ENCODE assay signal across 24 mouse cellular contexts in the genomic region with DNA sequence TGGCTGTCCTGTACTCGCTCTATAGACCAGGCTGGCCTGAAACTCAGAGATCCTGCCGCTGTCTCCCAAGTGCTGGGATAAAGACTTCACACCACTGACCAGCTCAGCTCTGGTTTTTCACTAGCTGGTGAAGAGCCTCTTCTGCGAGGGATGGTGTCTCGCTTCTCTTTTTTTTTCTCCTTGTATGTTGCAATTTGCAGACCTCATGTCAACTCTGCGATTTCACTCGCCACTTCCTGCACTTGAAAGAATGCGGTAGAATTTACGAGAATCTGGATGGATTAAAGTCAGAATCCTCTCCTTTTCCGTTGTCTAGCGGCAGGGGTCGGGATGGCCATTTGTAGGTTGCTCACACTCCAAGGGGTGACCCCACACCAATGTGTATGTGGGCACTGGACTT. TPM values are rescaled to one million over a fixed set of nuclear protein-coding genes. Genes with fewer than 3 reads are reported as not detected.
DNase-seq lines count a peak whose midpoint lies in the region; ATAC-seq and TF ChIP-seq lines count a peak whose summit lies in the region.
"Had no signal": no experiment of that assay in that cellular context is flagged by ENCODE, and none has a peak within 500 bp of the region (broad histone marks: within the 10 kb centered on the region; RNA-seq: fewer than 3 reads in every experiment).

No protein-coding gene starts in this region.

- no peaks in the 10 kb centered on the region for H3K9me3 ChIP-seq in liver, embryonic 14.5 days (ENCODE audit: control insufficient read depth, low read length)
- H3K9me3 ChIP-seq in liver, postnatal 0 days (ENCODE audit: low read length) = no peaks in the 10 kb centered on the region
- H3K9me3 ChIP-seq: embryonic facial prominence, embryonic 15.5 days; G1E; heart, embryonic 15.5 days had no signal

- H3K9ac ChIP-seq in liver, embryonic 14.5 days (replicated peaks) = no peak overlapping the region
- H3K9ac ChIP-seq in liver, postnatal 0 days (replicated peaks) = no peak overlapping the region
- H3K9ac ChIP-seq: embryonic facial prominence, embryonic 15.5 days; heart, embryonic 15.5 days had no signal

- H3K27ac ChIP-seq in liver, embryonic 14.5 days = no peak overlapping the region
- H3K27ac ChIP-seq in liver, postnatal 0 days (ENCODE audit: low read depth) = no peak overlapping the region; the same call in 1 of the 2 replicates
- peak overlapping the region; percentile 64 for H3K27ac ChIP-seq in bone marrow, adult 2 months (ENCODE audit: control insufficient read depth, insufficient read depth, low read depth, low read length, poor library complexity)
- H3K27ac ChIP-seq in layer of hippocampus, adult 2 months = no peak overlapping the region
- H3K27ac ChIP-seq: embryonic facial prominence, embryonic 15.5 days; heart, embryonic 15.5 days; left cerebral cortex, adult 2 months had no signal

- H3K4me3 ChIP-seq in liver, embryonic 14.5 days (ENCODE audit: insufficient read depth in 1 of 2, low read depth in 2 of 2, low read length in 2 of 2) = no peak overlapping the region
- no peak overlapping the region for H3K4me3 ChIP-seq in liver, postnatal 0 days (ENCODE audit: low read depth, low read length)
- H3K4me3 ChIP-seq in bone marrow, adult 2 months (replicated peaks; ENCODE audit: control insufficient read depth, low read depth, low read length) = peak overlapping the region; percentile 33
- no peak overlapping the region for H3K4me3 ChIP-seq in layer of hippocampus, adult 2 months
- H3K4me3 ChIP-seq: embryonic facial prominence, embryonic 15.5 days; heart, embryonic 15.5 days; left cerebral cortex, adult 2 months had no signal

- TF ChIP-seq CTCF in liver, embryonic 14.5 days (IDR thresholded peaks at IDR 0.05; ENCODE audit: low read depth) = no peak
- TF ChIP-seq CTCF in liver, postnatal 0 days (IDR thresholded peaks at IDR 0.05; ENCODE audit: low read depth) = no peak
- TF ChIP-seq CTCF in bone marrow, adult 2 months (IDR thresholded peaks at IDR 0.05; ENCODE audit: control insufficient read depth, insufficient read depth, low read length) = no peak
- no peak for TF ChIP-seq CTCF in layer of hippocampus, adult 2 months (conservative IDR thresholded peaks at IDR 0.05)

- no peak for TF ChIP-seq EP300 in liver, embryonic 14.5 days (IDR thresholded peaks at IDR 0.05; ENCODE audit: low read depth)
- no peak for TF ChIP-seq EP300 in liver, postnatal 0 days (IDR thresholded peaks at IDR 0.05; ENCODE audit: low read depth)

- WGBS in liver, embryonic 14.5 days (ENCODE audit: insufficient replicate concordance) = 46% methylated on average over 11 of the region's 11 CpGs
- whole genome bisulfite sequencing in liver, postnatal 0 days (ENCODE audit: insufficient replicate concordance) = 51% methylated on average over 11 of the region's 11 CpGs
- 22% methylated on average over 11 of the region's 11 CpGs for WGBS in bone marrow, adult 2 months

- no peaks in the 10 kb centered on the region for H3K27me3 ChIP-seq in liver, embryonic 14.5 days (ENCODE audit: control insufficient read depth, insufficient read depth, low read length)
- H3K27me3 ChIP-seq in liver, postnatal 0 days (ENCODE audit: insufficient read depth, low read length) = no peaks in the 10 kb centered on the region
- H3K27me3 ChIP-seq: embryonic facial prominence, embryonic 15.5 days; heart, embryonic 15.5 days had no signal

- TF ChIP-seq POLR2A in bone marrow, adult 2 months (IDR thresholded peaks at IDR 0.05; ENCODE audit: borderline replicate concordance, control insufficient read depth, low read depth, low read length) = no peak

- H3K4me2 ChIP-seq in liver, embryonic 14.5 days (ENCODE audit: low read depth) = no peak overlapping the region
- H3K4me2 ChIP-seq in liver, postnatal 0 days (ENCODE audit: low read depth, low read length) = no peak overlapping the region; the same call in 1 of the 2 replicates
- H3K4me2 ChIP-seq: embryonic facial prominence, embryonic 15.5 days; heart, embryonic 15.5 days had no signal

- peak in 2 of 3 experiments; percentile 2 to 3 for DNase-seq in liver, embryonic 14.5 days (ENCODE audit: low read depth in 3 of 3, low spot score in 3 of 3)
- DNase-seq in liver, postnatal 0 days = no peak
- no peak for DNase-seq in cerebellum, postnatal 10 days
- DNase-seq in layer of hippocampus, adult 2 months (ENCODE audit: low spot score in 2 of 2) = no peak
- DNase-seq: adrenal gland, postnatal 36 days; cerebellum, postnatal 25 days; gastrocnemius, postnatal 36 days; kidney, adult 18-20 months; kidney, postnatal 14 days; layer of hippocampus, adult 9-11 months; left cerebral cortex, postnatal 4 days; liver; right cerebral cortex, adult 18-20 months; thymus, postnatal 4 days had no signal

- H3K36me3 ChIP-seq in liver, embryonic 14.5 days (replicated peaks; ENCODE audit: control insufficient read depth, insufficient read depth, low read depth) = no peaks in the 10 kb centered on the region
- H3K36me3 ChIP-seq in liver, postnatal 0 days (replicated peaks; ENCODE audit: insufficient read depth, low read length) = no peaks in the 10 kb centered on the region
- H3K36me3 ChIP-seq: embryonic facial prominence, embryonic 15.5 days; G1E; heart, embryonic 15.5 days had no signal

- no peaks in the 10 kb centered on the region for H3K4me1 ChIP-seq in liver, embryonic 14.5 days (replicated peaks; ENCODE audit: control insufficient read depth in 2 of 2, insufficient read depth in 2 of 2, low read length in 1 of 2)
- 0 out of 2 replicates have a peak, but pooled peaks cover 2% of the 10 kb centered on the region for H3K4me1 ChIP-seq in liver, postnatal 0 days (ENCODE audit: insufficient read depth)
- no peaks in the 10 kb centered on the region; the same call in 1 of the 2 replicates for H3K4me1 ChIP-seq in bone marrow, adult 2 months (ENCODE audit: control insufficient read depth, insufficient read depth, low read length)
- H3K4me1 ChIP-seq: embryonic facial prominence, embryonic 15.5 days; heart, embryonic 15.5 days had no signal

- no peak for ATAC-seq in liver, embryonic 14.5 days (ENCODE audit: insufficient read depth)
- no peak for ATAC-seq in liver, postnatal 0 days
- ATAC-seq in common myeloid progenitor, adult 5-6 weeks (replicated peaks; ENCODE audit: low read depth, poor library complexity, severe bottlenecking) = peak; percentile 94
- ATAC-seq in monocyte, adult 5-6 weeks (replicated peaks; ENCODE audit: insufficient number of reproducible peaks, low FRiP score, low TSS enrichment, poor library complexity, severe bottlenecking) = peak; percentile 92
- ATAC-seq: CD4-positive, CD25-positive, alpha-beta regulatory T cell, adult 4 months; forebrain, embryonic 16.5 days; midbrain, embryonic 16.5 days had no signal

RNA-seq across cellular contexts. Expression of gene Rab1a, which starts 32.3 kb away (rescaled TPM):
- 37.0 and 53.0 TPM in 2 replicates for polyA plus RNA-seq in liver, embryonic 14.5 days (2012; rRNA removed)
- 80.6 and 84.2 TPM in 2 replicates for polyA plus RNA-seq in liver, embryonic 14.5 days (2014; fragmentation: Nextera tagmentation; extraction: Ambion mirVana)
- 141 and 143 TPM in 2 replicates for polyA plus RNA-seq in liver, postnatal 0 days (2015; fragmentation: Nextera tagmentation; extraction: Ambion mirVana)
- 30.0 and 75.9 TPM in 2 replicates for polyA plus RNA-seq in bone marrow, adult 2 months (2011; ENCODE audit: insufficient read depth, insufficient read length, low replicate concordance, missing spikeins)
- total RNA-seq in common myeloid progenitor, adult 5-6 weeks (2017) = 76.4 and 95.4 TPM in 2 replicates
- 128 to 153 TPM (median 143 TPM) in 3 replicates for total RNA-seq in monocyte, adult 5-6 weeks (2017)
- total RNA-seq in layer of hippocampus, adult 2 months (2021) = 100 to 1,000 TPM; 161 to 162 TPM

RNA-seq across cellular contexts. Expression of gene Actr2, which starts 56.3 kb away (rescaled TPM):
- polyA plus RNA-seq in liver, embryonic 14.5 days (2012; rRNA removed) = 20.9 and 31.0 TPM in 2 replicates
- polyA plus RNA-seq in liver, embryonic 14.5 days (2014; fragmentation: Nextera tagmentation; extraction: Ambion mirVana) = 28.5 and 30.3 TPM in 2 replicates
- 49.1 and 54.3 TPM in 2 replicates for polyA plus RNA-seq in liver, postnatal 0 days (2015; fragmentation: Nextera tagmentation; extraction: Ambion mirVana)
- 59.1 and 89.6 TPM in 2 replicates for polyA plus RNA-seq in bone marrow, adult 2 months (2011; ENCODE audit: insufficient read depth, insufficient read length, low replicate concordance, missing spikeins)
- total RNA-seq in common myeloid progenitor, adult 5-6 weeks (2017) = 234 and 249 TPM in 2 replicates
- 561 to 661 TPM (median 575 TPM) in 3 replicates for total RNA-seq in monocyte, adult 5-6 weeks (2017)
- 100 to 1,000 TPM; 330 to 344 TPM for total RNA-seq in layer of hippocampus, adult 2 months (2021)

Comparison
In these comparisons a context has a peak if more than half of its experiments do, and no peak if none do; other contexts are left out.
1. DNase-seq: peak in liver, embryonic 14.5 days (2 of 3); none in liver, postnatal 0 days (single experiment), cerebellum, postnatal 10 days (0 of 2) and layer of hippocampus, adult 2 months (0 of 2).
2. ATAC-seq: peak in common myeloid progenitor, adult 5-6 weeks (single experiment) and monocyte, adult 5-6 weeks (single experiment); none in liver, embryonic 14.5 days (single experiment) and liver, postnatal 0 days (single experiment).